Mouse (Mus musculus): ENCODE measurements around the gene Naa10. TPM values are rescaled to one million over a fixed set of nuclear protein-coding genes. Genes with fewer than 3 reads are reported as not detected.

Gene Naa10
- total and polyA plus RNA-seq, 2 experiments from 2014 or later: 62.5 to 95.2 TPM

GRCm38 (mm10) chrX:73867852-73868251 lies 53.9 kb downstream of the Naa10 start:
- TF ChIP-seq EP300 (IDR thresholded peaks at IDR 0.05; ENCODE audit: low read depth): no peak
- TF ChIP-seq CTCF (IDR thresholded peaks at IDR 0.05; ENCODE audit: low read depth): no peak
- 64% methylated on average over 1 of the region's 1 CpGs for WGBS
- Histone ChIP-seq H3K4me2 (ENCODE audit: low read depth, low read length) (no peak overlapping the region), H3K27me3 (ENCODE audit: control insufficient read depth, insufficient read depth, low read length) (no peaks in the 10 kb centered on the region; the same call in 1 of the 2 replicates), H3K36me3 (replicated peaks; ENCODE audit: control insufficient read depth, insufficient read depth, low read length) (no peaks in the 10 kb centered on the region), H3K4me3 (ENCODE audit: low read depth, low read length) (no peak overlapping the region), H3K4me1 (ENCODE audit: control insufficient read depth, insufficient read depth) (no peaks in the 10 kb centered on the region), H3K9me3 (replicated peaks; ENCODE audit: control insufficient read depth, low read length) (no peaks in the 10 kb centered on the region), H3K27ac (ENCODE audit: low read depth) (no peak overlapping the region), H3K9ac (replicated peaks; ENCODE audit: low read depth, low read length) (no peak overlapping the region)
- no peak for DNase-seq (ENCODE audit: low spot score)
- ATAC-seq (ENCODE audit: insufficient read depth, low read depth): no peak

GRCm38 (mm10) chrX:73867256-73867655 lies 54.5 kb downstream of the Naa10 start:
- DNase-seq (ENCODE audit: low spot score) (no peak), ATAC-seq (ENCODE audit: insufficient read depth, low read depth) (no peak)
- Histone ChIP-seq H3K9ac (replicated peaks; ENCODE audit: low read depth, low read length) (no peak overlapping the region), H3K4me3 (ENCODE audit: low read depth, low read length) (no peak overlapping the region), H3K4me1 (ENCODE audit: control insufficient read depth, insufficient read depth) (no peaks in the 10 kb centered on the region), H3K4me2 (ENCODE audit: low read depth, low read length) (no peak overlapping the region), H3K9me3 (replicated peaks; ENCODE audit: control insufficient read depth, low read length) (no peaks in the 10 kb centered on the region), H3K36me3 (replicated peaks; ENCODE audit: control insufficient read depth, insufficient read depth, low read length) (no peaks in the 10 kb centered on the region), H3K27me3 (ENCODE audit: control insufficient read depth, insufficient read depth, low read length) (no peaks in the 10 kb centered on the region; the same call in 1 of the 2 replicates), H3K27ac (ENCODE audit: low read depth) (no peak overlapping the region)
- TF ChIP-seq EP300 (IDR thresholded peaks at IDR 0.05; ENCODE audit: low read depth): no peak
- TF ChIP-seq CTCF (IDR thresholded peaks at IDR 0.05; ENCODE audit: low read depth): no peak
- 15% methylated on average over 3 of the region's 3 CpGs for WGBS

Other genes with a start within 250 kb of the Naa10 start
- gene Slc6a8, start 248.8 kb downstream of the Naa10 start, total RNA-seq (2014; rRNA removed; ENCODE audit: low replicate concordance): 99.7 and 138 TPM in 2 replicates
- gene Slc6a8, start 248.8 kb downstream of the Naa10 start, polyA plus RNA-seq (2015; fragmentation: Nextera tagmentation; extraction: Ambion mirVana): 11.0 and 11.9 TPM in 2 replicates
- gene Bcap31, start 205.8 kb downstream of the Naa10 start, total RNA-seq (2014; rRNA removed; ENCODE audit: low replicate concordance): 65.5 and 65.7 TPM in 2 replicates
- gene Bcap31, start 205.8 kb downstream of the Naa10 start, polyA plus RNA-seq (2015; fragmentation: Nextera tagmentation; extraction: Ambion mirVana): 148 and 159 TPM in 2 replicates
- 22.0 and 27.4 TPM in 2 replicates for gene Abcd1, start 205.3 kb downstream of the Naa10 start, total RNA-seq (2014; rRNA removed; ENCODE audit: low replicate concordance)
- 14.1 and 14.3 TPM in 2 replicates for gene Abcd1, start 205.3 kb downstream of the Naa10 start, polyA plus RNA-seq (2015; fragmentation: Nextera tagmentation; extraction: Ambion mirVana)
- 0.31 and 3.4 TPM in 2 replicates for gene Plxnb3, start 164.9 kb downstream of the Naa10 start, total RNA-seq (2014; rRNA removed; ENCODE audit: low replicate concordance)
- gene Plxnb3, start 164.9 kb downstream of the Naa10 start, polyA plus RNA-seq (2015; fragmentation: Nextera tagmentation; extraction: Ambion mirVana): 0.67 and 0.81 TPM in 2 replicates
- 82.0 and 94.2 TPM in 2 replicates for gene Srpk3, start 147.5 kb downstream of the Naa10 start, total RNA-seq (2014; rRNA removed; ENCODE audit: low replicate concordance)
- gene Srpk3, start 147.5 kb downstream of the Naa10 start, polyA plus RNA-seq (2015; fragmentation: Nextera tagmentation; extraction: Ambion mirVana): 70.5 and 73.1 TPM in 2 replicates
- 854 and 913 TPM in 2 replicates for gene Idh3g, start 135.0 kb downstream of the Naa10 start, total RNA-seq (2014; rRNA removed; ENCODE audit: low replicate concordance)
- gene Idh3g, start 135.0 kb downstream of the Naa10 start, polyA plus RNA-seq (2015; fragmentation: Nextera tagmentation; extraction: Ambion mirVana): 632 and 648 TPM in 2 replicates
- 122 and 146 TPM in 2 replicates for gene Ssr4, start 134.9 kb downstream of the Naa10 start, total RNA-seq (2014; rRNA removed; ENCODE audit: low replicate concordance)
- 181 and 194 TPM in 2 replicates for gene Ssr4, start 134.9 kb downstream of the Naa10 start, polyA plus RNA-seq (2015; fragmentation: Nextera tagmentation; extraction: Ambion mirVana)
- gene Pdzd4, start 97.0 kb downstream of the Naa10 start, total RNA-seq (2014; rRNA removed; ENCODE audit: low replicate concordance): 2.0 and 2.6 TPM in 2 replicates
- 0.08 and 0.12 TPM in 2 replicates for gene Pdzd4, start 97.0 kb downstream of the Naa10 start, polyA plus RNA-seq (2015; fragmentation: Nextera tagmentation; extraction: Ambion mirVana)
- not detected in 2 replicates for gene Avpr2, start 29.8 kb downstream of the Naa10 start, total RNA-seq (2014; rRNA removed; ENCODE audit: low replicate concordance)
- not detected in 2 replicates for gene Avpr2, start 29.8 kb downstream of the Naa10 start, polyA plus RNA-seq (2015; fragmentation: Nextera tagmentation; extraction: Ambion mirVana)
- gene L1cam, start 25.8 kb downstream of the Naa10 start, total RNA-seq (2014; rRNA removed; ENCODE audit: low replicate concordance): 0.42 and 0.50 TPM in 2 replicates
- 0.05 and 0.15 TPM in 2 replicates for gene L1cam, start 25.8 kb downstream of the Naa10 start, polyA plus RNA-seq (2015; fragmentation: Nextera tagmentation; extraction: Ambion mirVana)
- 0.23 and 6.5 TPM in 2 replicates for gene Arhgap4, start 74 bp downstream of the Naa10 start, total RNA-seq (2014; rRNA removed; ENCODE audit: low replicate concordance)
- 0.51 and 0.72 TPM in 2 replicates for gene Arhgap4, start 74 bp downstream of the Naa10 start, polyA plus RNA-seq (2015; fragmentation: Nextera tagmentation; extraction: Ambion mirVana)
- gene Renbp, start 8.9 kb upstream of the Naa10 start, total RNA-seq (2014; rRNA removed; ENCODE audit: low replicate concordance): 16.5 and 43.5 TPM in 2 replicates
- 35.9 and 38.8 TPM in 2 replicates for gene Renbp, start 8.9 kb upstream of the Naa10 start, polyA plus RNA-seq (2015; fragmentation: Nextera tagmentation; extraction: Ambion mirVana)
- 70.4 and 81.6 TPM in 2 replicates for gene Hcfc1, start 44.4 kb upstream of the Naa10 start, total RNA-seq (2014; rRNA removed; ENCODE audit: low replicate concordance)
- 13.2 and 17.6 TPM in 2 replicates for gene Hcfc1, start 44.4 kb upstream of the Naa10 start, polyA plus RNA-seq (2015; fragmentation: Nextera tagmentation; extraction: Ambion mirVana)
- gene Irak1, start 102.0 kb upstream of the Naa10 start, total RNA-seq (2014; rRNA removed; ENCODE audit: low replicate concordance): 46.9 and 94.8 TPM in 2 replicates
- 31.7 and 35.3 TPM in 2 replicates for gene Irak1, start 102.0 kb upstream of the Naa10 start, polyA plus RNA-seq (2015; fragmentation: Nextera tagmentation; extraction: Ambion mirVana)
- gene Opn1mw, start 205.5 kb upstream of the Naa10 start, total RNA-seq (2014; rRNA removed; ENCODE audit: low replicate concordance): not detected in 2 replicates
- not detected in 2 replicates for gene Opn1mw, start 205.5 kb upstream of the Naa10 start, polyA plus RNA-seq (2015; fragmentation: Nextera tagmentation; extraction: Ambion mirVana)
- 15.6 and 43.8 TPM in 2 replicates for gene Mecp2, start 213.4 kb upstream of the Naa10 start, total RNA-seq (2014; rRNA removed; ENCODE audit: low replicate concordance)
- gene Mecp2, start 213.4 kb upstream of the Naa10 start, polyA plus RNA-seq (2015; fragmentation: Nextera tagmentation; extraction: Ambion mirVana): 10.8 and 12.1 TPM in 2 replicates
- gene Tex28, start 245.9 kb upstream of the Naa10 start, total RNA-seq (2014; rRNA removed; ENCODE audit: low replicate concordance): not detected in 2 replicates
- gene Tex28, start 245.9 kb upstream of the Naa10 start, polyA plus RNA-seq (2015; fragmentation: Nextera tagmentation; extraction: Ambion mirVana): not detected in 2 replicates